ENCODE assay signal across 10 mouse cellular contexts in genomic region chr4:118294811-118295210, GRCm38 (mm10). TPM values are rescaled to one million over a fixed set of nuclear protein-coding genes. Genes with fewer than 3 reads are reported as not detected.
DNase-seq lines count a peak whose midpoint lies in the region.
"Had no signal": no experiment of that assay in that cellular context is flagged by ENCODE, and none has a peak within 500 bp of the region (broad histone marks: within the 10 kb centered on the region; RNA-seq: fewer than 3 reads in every experiment).

No protein-coding gene starts in this region.

- intact Hi-C loops in left cerebral cortex, postnatal 4 days (cut with DNase I) = loop anchor here (5.0 kb wide), 2 partner anchors 78 to 208 kb away; no protein-coding TSS in a partner anchor
- intact Hi-C loops in left cerebral cortex, postnatal 25 days (cut with DNase I) = loop anchor here (5.0 kb wide), 2 partner anchors 282 to 368 kb away; partner anchors contain the start of gene Artn

- peak; percentile 59 for DNase-seq in adrenal gland, postnatal 14 days
- no peak for DNase-seq in adrenal gland, adult 18-20 months (ENCODE audit: low spot score in 2 of 2)
- DNase-seq in left cerebral cortex, postnatal 4 days = peak; percentile 48
- no peak for DNase-seq in left cerebral cortex, postnatal 25 days (ENCODE audit: low spot score in 2 of 2)
- peak; percentile 59 for DNase-seq in retina, postnatal 1 day
- DNase-seq in retina, embryonic 14.5 days (ENCODE audit: low spot score) = no peak
- DNase-seq in testis, postnatal 10 days (ENCODE audit: low spot score) = no peak
- DNase-seq: cerebellum, adult 2 months; heart, adult 11 months; heart, postnatal 36 days had no signal

RNA-seq across cellular contexts. Expression of gene Ptprf, which starts 3.6 kb away (rescaled TPM):
- total RNA-seq in adrenal gland, postnatal 14 days (2021) = 63.5 and 64.3 TPM in 2 replicates
- total RNA-seq in adrenal gland, adult 18-20 months (2021) = 10 to 100 TPM; 42.5 to 43.1 TPM
- 100 to 1,000 TPM; 229 to 232 TPM for total RNA-seq in left cerebral cortex, postnatal 4 days (2021)
- 100 to 1,000 TPM; 134 to 135 TPM for total RNA-seq in left cerebral cortex, postnatal 25 days (2021)

Comparison
In these comparisons a context has a peak if more than half of its experiments do, and no peak if none do; other contexts are left out.
1. DNase-seq: peak in adrenal gland, postnatal 14 days (single experiment), left cerebral cortex, postnatal 4 days (single experiment) and retina, postnatal 1 day (single experiment); none in adrenal gland, adult 18-20 months (0 of 2), left cerebral cortex, postnatal 25 days (0 of 2), retina, embryonic 14.5 days (single experiment) and testis, postnatal 10 days (single experiment).